Mouse (Mus musculus): ENCODE measurements at regions not wholly inside any gene's neighbourhood (a gene's known extent, or its start where the extent isn't known, plus 50 kb on each side); places are given as distances from the start of the nearest gene placed in this dataset.
A peak's percentile ranks its signal among the peaks of the same experiment; 100 is the strongest.

DNA sequence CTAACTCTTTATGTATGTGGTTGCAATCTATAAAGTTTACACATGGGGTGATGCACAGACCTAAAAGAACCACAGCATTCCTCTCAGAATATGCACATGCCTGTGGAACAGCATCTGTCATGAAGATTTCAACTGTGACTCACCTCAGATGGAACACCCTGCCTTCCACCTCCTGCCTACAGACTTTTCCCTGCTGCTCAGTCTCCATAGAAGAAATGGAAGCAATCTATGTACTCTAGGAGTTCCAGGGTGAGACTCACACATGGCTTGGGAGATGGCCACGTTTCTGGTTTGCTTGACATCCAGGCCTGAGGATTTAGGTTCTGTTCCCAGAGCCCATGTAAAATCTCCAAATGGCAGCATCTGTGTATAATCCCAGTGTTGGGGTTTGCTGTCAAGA, 579.7 kb downstream of the Plekhb2 start:
- ATAC-seq = no peak

DNA sequence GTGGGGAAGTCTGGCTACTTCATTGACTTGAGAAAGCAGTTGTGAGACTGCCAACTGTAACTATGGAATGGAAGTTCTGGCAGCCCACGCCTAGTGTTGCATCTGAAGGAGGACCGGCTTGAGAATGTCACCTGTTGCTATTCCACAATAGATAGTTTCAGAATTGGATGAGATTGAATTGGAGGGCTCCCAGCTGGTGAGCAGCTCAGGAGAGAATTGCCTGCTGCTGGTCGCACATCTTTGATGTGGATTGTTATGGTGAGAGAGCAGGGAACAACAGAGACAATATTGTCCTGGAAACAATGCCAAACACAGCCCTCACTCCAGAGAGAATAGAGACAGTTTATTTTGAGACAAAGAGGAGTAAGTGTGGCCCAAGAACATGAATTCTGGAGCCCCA, 585.9 kb downstream of the Plekhb2 start:
- no peak for ATAC-seq

DNA sequence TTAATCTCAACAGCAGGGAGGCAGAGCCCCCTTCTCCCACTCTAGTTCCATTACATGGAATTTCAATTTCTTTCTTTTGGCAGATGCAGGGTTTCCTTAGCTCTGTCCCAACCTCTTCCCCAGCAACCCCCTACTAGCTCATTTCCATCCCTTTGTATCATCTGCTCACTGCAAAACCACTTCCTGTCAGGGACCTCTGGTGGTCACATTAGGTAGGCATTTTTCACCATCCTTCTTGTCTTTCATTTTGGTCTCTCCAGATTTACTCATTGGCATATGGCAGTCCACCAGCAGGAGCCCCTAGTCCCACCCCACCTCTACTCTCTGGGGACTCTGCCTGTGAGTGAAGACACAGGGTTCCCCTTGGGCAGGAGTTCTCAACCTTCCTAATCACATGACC, 597.6 kb downstream of the Plekhb2 start:
- no peak for ATAC-seq

DNA sequence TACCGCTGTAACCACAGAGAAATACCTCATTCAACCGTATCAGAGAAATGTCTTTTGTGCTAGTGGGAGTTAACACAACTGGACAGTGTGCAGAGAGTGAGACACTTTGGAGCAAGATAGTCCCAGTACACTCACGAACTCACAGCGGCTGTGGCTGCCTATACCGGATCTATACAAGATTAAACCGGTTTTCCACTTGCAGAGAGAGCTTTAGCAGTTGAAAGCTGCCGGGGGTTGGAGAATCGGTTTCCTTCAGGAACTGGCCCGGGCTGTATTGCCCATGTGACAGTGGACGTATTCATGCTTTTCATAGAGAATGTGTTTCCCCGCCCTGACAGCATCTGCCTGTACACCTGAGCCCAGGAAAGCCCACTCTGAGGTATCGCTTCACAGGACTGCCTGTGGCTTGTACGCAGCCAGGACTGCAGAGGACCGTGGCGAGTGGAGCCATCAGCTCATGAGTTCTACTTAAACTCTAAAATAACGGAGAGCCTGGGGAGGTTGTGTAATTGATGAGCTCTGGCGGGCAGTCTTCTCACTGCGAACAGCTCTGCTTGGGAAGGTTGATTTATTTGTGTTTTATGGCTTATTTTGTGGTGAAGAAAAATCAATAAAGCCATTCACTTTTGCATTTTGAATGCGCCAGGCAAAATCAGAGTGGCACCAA, 602.8 kb downstream of the Plekhb2 start:
- no peak for ATAC-seq

DNA sequence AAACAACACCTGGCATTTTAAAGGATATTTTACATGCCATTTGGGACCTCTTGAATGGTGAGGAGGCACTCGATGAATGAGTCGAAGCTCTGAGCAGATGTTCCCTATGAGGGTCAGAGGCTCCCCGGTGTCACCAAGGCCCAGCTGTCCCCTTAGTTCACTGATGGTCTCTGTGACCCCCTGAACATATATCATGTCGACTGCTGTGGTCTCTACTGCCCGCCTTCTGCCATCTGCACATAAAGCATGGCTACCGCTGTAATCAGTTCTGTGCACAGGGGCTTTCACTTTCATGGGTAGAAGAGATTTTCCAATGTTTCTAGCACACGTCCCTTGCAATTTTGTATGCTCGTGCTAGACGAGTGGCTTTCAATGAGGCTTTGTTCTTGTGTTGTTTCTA, 607.8 kb downstream of the Plekhb2 start:
- no peak for ATAC-seq

DNA sequence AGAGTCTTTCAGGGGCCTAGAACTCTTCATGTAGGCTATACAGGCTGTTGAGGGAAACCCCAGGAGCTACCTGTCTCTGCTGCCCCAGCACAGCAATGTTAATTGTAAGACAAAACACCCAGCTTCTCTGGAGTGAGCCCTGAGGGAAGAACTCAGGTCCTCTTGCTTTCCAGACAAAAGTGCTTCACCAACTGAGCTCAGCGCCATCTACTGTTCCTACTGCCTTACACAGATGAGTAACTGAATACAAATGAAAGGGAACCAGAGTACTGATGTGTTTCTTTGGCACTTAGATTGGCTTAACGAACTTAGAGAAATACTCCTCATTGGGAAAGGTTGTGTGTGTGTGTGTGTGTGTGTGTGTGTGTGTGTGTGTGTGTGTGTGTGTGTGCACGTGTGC, 603.1 kb upstream of the Hs6st1 start:
- no peak for ATAC-seq

DNA sequence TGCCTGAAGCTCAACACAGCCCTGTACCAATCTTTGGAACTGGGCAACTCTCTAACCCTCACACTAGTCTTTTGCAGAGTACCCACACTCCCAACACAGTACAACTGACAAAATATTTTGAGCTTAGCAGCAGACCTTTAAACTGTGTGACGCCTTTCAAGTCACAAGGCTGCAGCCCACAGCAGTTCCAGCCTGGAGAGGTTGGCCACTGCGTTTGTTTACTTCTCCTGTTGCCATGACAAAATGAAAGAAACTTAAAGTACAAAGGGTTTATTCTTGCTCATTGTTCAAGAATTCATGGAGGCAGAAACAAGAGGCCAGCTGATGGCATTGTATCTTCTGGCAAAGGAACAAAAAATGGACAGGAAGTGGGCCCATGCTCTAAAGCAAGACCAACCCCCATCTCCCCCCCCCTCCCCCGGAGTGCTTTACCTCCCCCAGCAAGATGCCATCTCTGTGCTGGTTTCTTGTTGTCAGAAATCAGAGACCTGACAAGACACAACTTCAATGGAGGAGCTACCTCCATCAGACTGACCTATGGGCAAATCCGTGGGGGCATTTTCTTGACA, 598.9 kb upstream of the Hs6st1 start:
- ATAC-seq = no peak

DNA sequence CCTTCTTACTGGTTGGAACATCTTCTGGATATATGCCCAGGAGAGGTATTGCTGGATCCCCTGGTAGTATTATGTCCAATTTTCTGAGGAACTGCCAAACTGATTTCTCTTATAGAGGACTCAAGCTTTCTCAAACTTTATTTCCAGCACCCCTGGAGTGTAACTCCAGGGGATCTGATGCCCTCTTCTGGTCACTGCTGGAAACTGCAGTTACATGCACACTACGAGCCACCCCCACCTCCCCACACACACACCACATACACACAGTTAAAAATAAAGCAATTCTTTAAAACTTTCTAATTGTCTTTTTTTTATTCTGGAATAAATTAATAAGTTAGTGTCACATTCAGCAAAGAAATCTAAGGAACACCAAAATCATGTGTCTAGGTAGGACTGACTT, 589.9 kb upstream of the Hs6st1 start:
- ATAC-seq = no peak

DNA sequence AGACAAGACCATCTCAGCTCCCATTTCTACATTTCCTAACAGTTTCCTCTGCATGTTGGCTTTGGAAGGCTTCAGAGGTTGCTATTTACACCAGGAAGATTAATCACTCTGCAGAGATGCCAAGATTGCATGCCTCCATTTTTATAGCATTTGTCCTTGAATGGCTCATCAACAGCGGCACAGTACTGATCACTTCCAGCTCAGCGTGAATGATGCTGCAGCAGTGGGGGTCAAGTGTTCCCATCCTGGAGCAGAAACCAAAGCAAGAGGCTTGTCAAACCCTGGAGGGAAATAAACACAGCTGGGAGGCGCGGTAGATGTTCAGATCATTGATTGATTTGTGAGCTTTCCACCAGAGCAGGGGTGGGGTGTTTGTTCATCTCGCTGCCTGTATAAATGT, 572.2 kb upstream of the Hs6st1 start:
- no peak for ATAC-seq

DNA sequence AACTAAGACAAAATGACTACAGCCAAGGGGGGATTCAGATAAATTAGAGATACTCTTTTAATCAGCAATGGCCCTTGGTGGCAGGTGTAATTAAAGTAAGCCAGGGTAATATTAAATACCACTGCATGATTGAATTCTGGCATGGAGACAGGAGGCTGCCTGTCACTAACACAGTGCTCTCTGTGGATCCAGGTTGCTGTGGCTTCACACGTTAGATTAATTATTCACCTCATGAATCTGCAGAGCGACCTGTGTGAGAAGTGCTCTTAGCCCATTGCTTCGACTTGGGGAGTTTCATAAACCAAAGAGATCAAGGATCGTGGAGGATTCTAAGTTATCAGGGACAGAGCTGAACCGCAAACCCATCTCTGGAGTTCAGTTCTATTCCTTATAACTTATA, 545.2 kb upstream of the Hs6st1 start:
- ATAC-seq = no peak

DNA sequence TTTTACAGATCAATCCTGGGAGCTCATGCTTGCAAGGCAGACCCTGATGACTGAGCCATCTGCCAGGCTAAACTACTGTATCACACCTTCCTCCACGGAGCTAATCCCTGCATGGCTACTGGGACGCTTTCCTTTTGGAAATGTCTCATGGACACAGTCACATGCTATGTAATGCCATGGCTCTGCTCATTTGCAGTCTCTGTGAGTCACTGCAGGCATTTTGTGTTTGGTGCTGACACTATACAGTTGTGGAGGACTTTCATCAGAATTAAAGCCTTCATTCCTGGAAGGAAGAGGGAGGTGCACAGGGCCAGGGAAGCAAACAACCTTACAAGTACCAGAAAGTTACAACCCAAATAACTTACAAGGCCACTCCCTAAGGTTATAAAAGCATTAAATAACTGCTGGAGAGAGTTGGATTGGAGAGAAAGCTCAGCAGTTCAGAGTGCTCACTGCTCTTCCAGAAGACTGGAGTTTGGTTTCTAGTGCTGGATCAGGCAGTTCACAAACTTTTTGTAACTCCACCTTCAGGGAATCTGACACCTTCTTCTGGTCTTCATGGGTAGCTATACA, 544.3 kb upstream of the Hs6st1 start:
- ATAC-seq = no peak

DNA sequence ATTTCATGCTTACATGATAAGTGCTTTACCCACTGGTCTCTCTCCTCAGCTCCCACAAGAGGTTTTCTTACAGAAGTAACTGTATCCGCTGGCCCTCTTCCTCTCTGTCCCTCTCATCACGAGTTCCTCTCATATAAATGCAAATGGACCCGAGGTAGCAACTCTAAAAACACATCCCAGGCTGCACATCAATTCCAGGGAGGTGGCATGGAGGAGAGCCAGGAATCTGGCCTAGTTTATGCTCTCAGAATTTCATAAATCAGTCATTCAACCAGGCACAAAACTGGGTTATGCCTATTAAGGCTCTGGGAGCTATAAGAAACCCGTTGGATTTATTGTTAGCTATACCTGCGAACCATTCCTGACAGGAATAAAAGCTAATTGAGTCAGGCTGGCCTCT, 543.4 kb upstream of the Hs6st1 start:
- ATAC-seq = no peak

DNA sequence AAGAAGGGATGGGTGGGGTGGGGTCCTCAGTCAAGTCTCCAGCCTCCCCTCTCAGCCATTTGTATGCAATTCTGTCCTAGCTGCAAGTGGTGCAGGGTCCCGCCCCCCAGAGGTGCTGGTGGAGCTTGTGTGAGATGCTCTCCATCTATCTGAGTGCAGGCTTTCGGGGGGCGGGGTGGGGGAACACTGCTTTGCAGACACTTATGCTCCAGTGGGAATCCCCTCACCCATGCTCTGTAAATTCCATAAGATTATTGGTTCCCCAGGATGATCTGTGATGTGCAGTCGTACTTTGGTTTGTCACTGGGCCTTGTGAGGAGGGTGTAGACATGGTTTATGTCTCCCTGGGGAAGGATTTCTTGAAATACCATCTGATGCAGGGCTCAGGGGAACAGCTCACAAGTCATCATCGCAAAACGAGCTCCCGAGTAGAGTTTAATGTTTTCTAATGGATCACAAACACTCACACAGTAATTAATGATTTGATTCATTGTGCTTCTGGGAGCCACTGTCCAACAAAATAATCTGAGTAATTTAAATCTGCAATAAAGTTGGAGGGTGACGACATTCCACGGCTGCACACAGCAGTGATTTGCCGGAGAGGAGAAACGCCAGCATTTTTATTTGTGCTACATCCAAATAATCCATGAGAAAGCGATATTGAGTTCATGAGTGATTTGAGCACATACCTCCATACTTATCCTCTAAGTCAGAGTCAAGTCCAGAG, 540.3 kb upstream of the Hs6st1 start:
- no peak for ATAC-seq

DNA sequence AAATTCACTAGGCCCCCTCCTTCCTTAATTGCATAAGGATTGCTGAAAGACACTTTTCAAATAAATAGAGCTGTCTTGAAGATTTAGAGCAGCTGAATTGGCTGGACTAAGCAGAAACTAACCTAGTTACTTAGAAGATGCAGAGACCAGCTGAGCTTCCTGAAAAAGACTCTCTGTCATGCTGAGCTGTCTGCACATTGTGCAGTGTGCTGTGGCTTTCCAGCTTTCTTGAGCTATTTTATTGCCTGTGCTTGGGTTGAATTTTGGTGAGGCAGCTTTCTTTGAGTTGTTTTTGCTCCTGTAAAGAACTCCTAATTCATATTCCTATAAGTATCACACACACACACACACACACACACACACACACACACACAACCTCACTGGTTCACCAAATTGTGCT, 532.7 kb upstream of the Hs6st1 start:
- no peak for ATAC-seq

DNA sequence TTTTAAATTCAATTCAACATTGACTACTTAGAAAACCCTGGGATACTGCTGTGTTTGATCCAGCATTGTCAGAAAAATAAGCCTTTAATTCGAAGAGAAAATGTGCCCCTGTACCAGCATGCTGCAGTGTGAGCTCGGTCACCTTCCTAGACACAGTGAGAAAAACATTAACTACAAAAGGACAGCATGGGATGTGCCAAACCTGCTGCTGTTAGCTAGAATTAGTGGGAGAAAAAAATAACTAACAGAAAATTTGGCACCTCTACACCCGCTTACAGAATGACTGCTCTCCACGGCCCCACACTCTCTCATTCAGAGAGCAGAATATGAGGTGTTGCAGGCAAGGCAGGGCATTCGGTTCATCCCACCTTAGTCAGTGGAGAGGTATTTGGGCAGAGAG, 531.9 kb upstream of the Hs6st1 start:
- no peak for ATAC-seq

DNA sequence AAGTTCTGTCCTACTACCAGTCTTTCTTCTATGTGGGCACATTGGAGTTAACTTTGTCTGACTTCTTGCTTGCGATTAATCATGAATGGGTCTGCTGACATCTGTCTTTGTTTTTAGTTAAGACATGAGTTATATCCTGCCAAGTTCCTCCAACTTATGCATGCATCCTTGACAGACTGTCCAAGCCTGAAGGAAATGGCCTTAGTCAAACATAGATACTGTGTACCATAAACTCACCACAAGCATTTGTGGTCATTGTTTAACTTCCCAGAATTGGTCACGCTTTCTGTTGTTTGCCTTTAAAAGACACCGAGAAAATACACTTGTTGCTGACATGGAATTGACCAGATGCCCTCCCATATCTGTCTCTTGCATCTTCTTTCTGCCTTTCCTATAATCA, 519.4 kb upstream of the Hs6st1 start:
- no peak for ATAC-seq

DNA sequence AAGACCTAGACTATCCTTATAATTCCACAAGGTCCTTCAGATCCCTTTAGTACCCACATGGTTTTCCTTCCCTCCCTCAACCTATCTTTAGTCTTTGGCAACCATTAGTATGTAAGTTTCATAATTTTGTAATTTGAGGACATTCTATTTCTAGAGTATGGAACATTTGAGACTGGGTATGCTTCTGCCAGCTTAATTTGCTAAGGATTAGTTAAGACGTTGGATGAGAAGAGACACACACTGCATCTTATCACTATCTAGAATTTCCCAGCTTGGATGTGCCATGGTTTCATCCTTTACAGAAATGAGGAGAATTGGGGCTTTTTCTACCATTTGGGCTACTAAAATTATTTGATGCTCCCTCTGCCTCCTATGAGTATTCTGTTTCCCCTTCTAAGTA, 516.7 kb upstream of the Hs6st1 start:
- ATAC-seq = no peak

DNA sequence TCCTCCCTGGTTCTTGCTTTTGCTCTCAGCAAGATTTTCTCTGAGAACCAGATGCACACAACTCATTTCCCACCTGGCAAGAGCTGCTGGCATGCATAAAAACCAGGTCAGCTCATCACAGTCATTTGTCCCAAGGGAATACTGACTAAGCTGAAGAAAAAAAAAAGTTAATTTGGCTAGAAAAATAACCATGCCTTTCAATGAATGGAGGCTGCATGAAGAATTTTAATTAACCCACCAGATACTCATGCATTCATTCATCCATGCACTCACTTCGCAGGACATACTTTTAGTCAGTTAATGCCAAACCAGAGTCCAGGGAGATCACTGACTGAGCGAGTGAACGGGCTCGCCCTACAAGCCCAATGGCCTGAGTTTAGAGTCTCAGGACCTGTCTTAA, 505.4 kb upstream of the Hs6st1 start:
- ATAC-seq = no peak

DNA sequence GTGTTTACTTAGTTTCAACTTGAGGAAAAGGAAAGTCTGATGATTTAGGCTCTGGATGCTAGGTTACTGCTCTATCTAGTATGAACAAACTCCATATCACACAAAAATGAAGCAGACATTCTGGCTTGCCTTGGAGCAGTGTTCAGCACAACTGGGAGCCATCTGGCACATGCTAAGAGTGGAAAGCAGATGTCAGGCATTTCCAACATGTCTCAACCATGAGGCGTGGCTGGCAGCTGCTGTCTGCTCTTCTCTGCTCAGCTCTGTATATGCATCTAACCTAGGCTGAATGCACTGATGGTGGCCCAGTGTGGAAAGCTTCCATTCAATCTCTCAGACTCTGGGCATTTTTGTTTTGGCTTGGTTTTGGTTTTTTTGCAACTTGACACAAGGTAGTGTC, 493.0 kb upstream of the Hs6st1 start:
- ATAC-seq = no peak

DNA sequence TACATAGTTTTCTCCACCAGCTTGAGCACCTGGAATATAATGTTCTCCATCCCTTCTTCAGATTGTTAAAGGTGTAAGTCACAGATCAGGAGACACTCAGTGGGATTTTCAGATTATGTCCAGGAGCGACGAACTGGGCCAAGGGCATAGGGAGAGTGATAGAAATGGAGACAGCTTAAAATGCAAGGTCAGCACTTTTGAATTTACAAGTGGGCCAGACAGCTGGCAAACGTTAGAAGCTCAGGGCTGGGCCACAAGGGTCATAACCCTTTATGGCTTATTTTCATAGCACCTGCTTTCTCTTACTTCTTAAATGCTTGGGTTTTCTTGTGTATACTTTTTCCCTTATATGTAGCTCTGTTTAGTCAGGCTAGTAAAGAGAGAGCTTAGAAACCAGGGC, 488.8 kb upstream of the Hs6st1 start:
- no peak for ATAC-seq

DNA sequence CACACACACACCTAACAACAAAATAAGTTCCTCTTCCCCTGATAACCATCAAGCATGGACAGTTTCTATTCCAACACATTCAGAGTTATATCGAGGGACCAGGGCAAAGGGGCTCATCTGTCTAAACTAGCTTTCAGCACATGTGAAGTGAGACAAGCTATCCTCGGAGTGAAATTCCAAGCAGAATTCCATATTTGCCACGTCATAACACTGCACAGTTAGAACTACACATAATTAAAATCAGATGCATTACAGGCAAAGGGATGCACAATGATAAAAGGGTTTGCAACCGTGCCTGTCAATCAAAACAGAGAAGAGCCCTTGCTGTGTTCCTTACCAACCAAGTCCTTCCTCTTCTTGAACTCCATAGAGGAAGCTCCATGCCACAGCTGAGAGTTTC, 488.2 kb upstream of the Hs6st1 start:
- ATAC-seq = peak; percentile 49

DNA sequence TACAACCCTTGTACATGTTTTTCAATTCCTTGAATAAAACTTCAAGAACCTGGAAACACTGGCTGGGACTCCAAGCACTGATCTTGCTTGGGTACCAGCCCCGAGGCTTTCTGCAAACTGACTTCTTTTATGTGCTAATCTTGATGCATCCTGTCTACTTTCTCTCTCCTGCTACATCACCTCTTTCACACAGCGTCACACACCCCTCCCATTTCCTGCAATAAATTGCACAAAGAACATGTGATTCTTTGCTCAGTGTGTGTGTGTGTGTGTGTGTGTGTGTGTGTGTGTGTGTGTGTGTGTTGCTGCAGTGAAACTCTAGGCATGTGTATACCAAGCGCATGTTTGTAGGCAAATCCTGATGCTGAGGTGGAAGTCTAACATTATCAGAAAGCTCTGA, 487.7 kb upstream of the Hs6st1 start:
- peak; percentile 95 for ATAC-seq

DNA sequence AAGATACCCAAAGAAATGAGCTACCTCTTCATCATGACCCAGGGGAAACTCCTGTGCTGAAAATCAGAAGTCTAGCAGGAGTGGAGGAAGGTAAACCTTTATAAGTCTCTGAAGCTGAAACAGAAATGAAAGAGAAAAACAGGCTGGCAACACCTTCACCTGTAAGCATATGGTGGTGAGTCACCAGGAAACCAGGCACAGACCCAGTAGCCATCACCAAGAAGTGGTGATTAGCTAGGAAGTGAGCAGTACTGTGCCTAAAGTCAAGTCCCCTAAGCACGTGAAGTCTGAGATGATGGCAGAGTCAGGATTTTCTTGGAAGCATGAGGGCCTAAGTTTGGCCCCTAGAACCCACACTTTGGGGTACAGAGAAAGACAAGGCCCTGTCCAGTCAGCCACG, 480.3 kb upstream of the Hs6st1 start:
- ATAC-seq = no peak

DNA sequence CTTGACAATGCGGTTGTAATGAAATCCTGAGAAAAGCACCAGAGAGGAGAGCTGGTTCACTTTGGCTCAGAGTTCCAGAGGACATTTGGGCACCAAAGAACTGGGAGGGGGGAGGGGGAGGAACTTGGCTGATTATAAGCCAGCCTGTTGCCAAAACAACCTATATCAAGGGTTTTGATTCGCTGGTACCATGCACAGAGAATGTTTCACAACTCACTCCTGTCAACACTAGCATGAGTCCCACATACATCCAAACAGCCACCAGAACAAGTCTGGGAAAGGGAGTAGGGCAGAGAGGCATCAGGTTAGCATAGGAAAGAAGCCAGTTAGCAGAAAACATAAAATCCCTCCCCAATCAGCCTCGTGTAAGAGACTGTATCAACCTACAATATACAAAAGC, 479.3 kb upstream of the Hs6st1 start:
- ATAC-seq = no peak
